ENCODE assay signal across 9 mouse cellular contexts in genomic region chr13:73748663-73749440, GRCm38 (mm10). TPM values are rescaled to one million over a fixed set of nuclear protein-coding genes. Genes with fewer than 3 reads are reported as not detected.
DNase-seq lines count a peak whose midpoint lies in the region; ATAC-seq and TF ChIP-seq lines count a peak whose summit lies in the region.
"Had no signal": no experiment of that assay in that cellular context is flagged by ENCODE, and none has a peak within 500 bp of the region (broad histone marks: within the 10 kb centered on the region; RNA-seq: fewer than 3 reads in every experiment).

No protein-coding gene starts in this region.

- no peak overlapping the region for H3K4me2 ChIP-seq in liver, embryonic 16.5 days (ENCODE audit: low read depth, low read length)
- no peak overlapping the region for H3K4me2 ChIP-seq in stomach, embryonic 16.5 days (ENCODE audit: low read depth, low read length)
- no peak overlapping the region for H3K4me2 ChIP-seq in neural tube, embryonic 15.5 days
- H3K4me2 ChIP-seq: limb, embryonic 15.5 days had no signal

- 0 out of 2 replicates have a peak, but pooled peaks have one; percentile 35 for ATAC-seq in liver, embryonic 16.5 days (ENCODE audit: low read depth)
- 0 out of 2 replicates have a peak, but pooled peaks have one; percentile 46 for ATAC-seq in stomach, embryonic 16.5 days (ENCODE audit: insufficient read depth, low FRiP score)
- no peak for ATAC-seq in neural tube, embryonic 15.5 days (ENCODE audit: low FRiP score)

- H3K27me3 ChIP-seq in liver, embryonic 16.5 days (ENCODE audit: control insufficient read depth, insufficient read depth, low read depth, low read length): no peaks in the 10 kb centered on the region
- H3K27me3 ChIP-seq in stomach, embryonic 16.5 days (ENCODE audit: control insufficient read depth, insufficient read depth, low read length): no peaks in the 10 kb centered on the region
- H3K27me3 ChIP-seq in neural tube, embryonic 15.5 days (replicated peaks): no peaks in the 10 kb centered on the region

- no peak overlapping the region for H3K9ac ChIP-seq in liver, embryonic 16.5 days (ENCODE audit: low read depth, low read length)
- H3K9ac ChIP-seq in stomach, embryonic 16.5 days (ENCODE audit: low read length): no peak overlapping the region
- no peak overlapping the region for H3K9ac ChIP-seq in neural tube, embryonic 15.5 days (replicated peaks)
- H3K9ac ChIP-seq: limb, embryonic 15.5 days had no signal

- H3K9me3 ChIP-seq in liver, embryonic 16.5 days (replicated peaks; ENCODE audit: control insufficient read depth, low read length): no peaks in the 10 kb centered on the region
- no peaks in the 10 kb centered on the region for H3K9me3 ChIP-seq in stomach, embryonic 16.5 days (replicated peaks; ENCODE audit: control insufficient read depth, low read length)
- H3K9me3 ChIP-seq in neural tube, embryonic 15.5 days (replicated peaks): no peaks in the 10 kb centered on the region
- H3K9me3 ChIP-seq: limb, embryonic 15.5 days had no signal

- H3K27ac ChIP-seq in liver, embryonic 16.5 days (ENCODE audit: low read length): no peak overlapping the region
- H3K27ac ChIP-seq in bone marrow, adult 2 months (ENCODE audit: control insufficient read depth, insufficient read depth, low read depth, low read length, poor library complexity): no peak overlapping the region
- H3K27ac ChIP-seq in stomach, embryonic 16.5 days (ENCODE audit: low read length): peak overlapping the region; percentile 16; the same call in 1 of the 2 replicates
- H3K27ac ChIP-seq in neural tube, embryonic 15.5 days (replicated peaks): no peak overlapping the region
- H3K27ac ChIP-seq: limb, embryonic 15.5 days had no signal

- WGBS in liver, embryonic 16.5 days (ENCODE audit: insufficient replicate concordance): 18% methylated on average over 15 of the region's 15 CpGs
- 13% methylated on average over 15 of the region's 15 CpGs for WGBS in bone marrow, adult 2 months
- WGBS in stomach, embryonic 16.5 days: 38% methylated on average over 15 of the region's 15 CpGs
- 41% methylated on average over 15 of the region's 15 CpGs for WGBS in neural tube, embryonic 15.5 days

- no peaks in the 10 kb centered on the region for H3K4me1 ChIP-seq in liver, embryonic 16.5 days (ENCODE audit: control insufficient read depth, low read depth, low read length)
- H3K4me1 ChIP-seq in bone marrow, adult 2 months (ENCODE audit: control insufficient read depth, insufficient read depth, low read length): no peaks in the 10 kb centered on the region
- 0 out of 2 replicates have a peak, but pooled peaks cover 10% of the 10 kb centered on the region for H3K4me1 ChIP-seq in stomach, embryonic 16.5 days (ENCODE audit: control insufficient read depth, insufficient read depth, low read length)
- H3K4me1 ChIP-seq in neural tube, embryonic 15.5 days: peaks cover 7% of the 10 kb centered on the region; the same call in 1 of the 2 replicates

- no peak for TF ChIP-seq POLR2A in bone marrow, adult 2 months (IDR thresholded peaks at IDR 0.05; ENCODE audit: borderline replicate concordance, control insufficient read depth, low read depth, low read length)

- DNase-seq in liver: no peak
- peak; percentile 70 for DNase-seq in kidney, postnatal 10 days
- no peak for DNase-seq in adrenal gland, adult 8-10 months
- DNase-seq in spleen, postnatal 4 days (ENCODE audit: low spot score in 2 of 2): no peak

- H3K4me3 ChIP-seq in liver, embryonic 16.5 days (ENCODE audit: low read depth, low read length): no peak overlapping the region
- no peak overlapping the region for H3K4me3 ChIP-seq in bone marrow, adult 2 months (replicated peaks; ENCODE audit: control insufficient read depth, low read depth, low read length)
- no peak overlapping the region for H3K4me3 ChIP-seq in stomach, embryonic 16.5 days (replicated peaks; ENCODE audit: low read length)
- H3K4me3 ChIP-seq in neural tube, embryonic 15.5 days (replicated peaks): no peak overlapping the region
- H3K4me3 ChIP-seq: limb, embryonic 15.5 days had no signal

- peak; percentile 41; the same call in 1 of the 2 replicates for TF ChIP-seq CTCF in bone marrow, adult 2 months (IDR thresholded peaks at IDR 0.05; ENCODE audit: control insufficient read depth, insufficient read depth, low read length)

- H3K36me3 ChIP-seq in liver, embryonic 16.5 days (ENCODE audit: control insufficient read depth, insufficient read depth): no peaks in the 10 kb centered on the region
- H3K36me3 ChIP-seq in stomach, embryonic 16.5 days (ENCODE audit: control insufficient read depth, insufficient read depth, low read length): no peaks in the 10 kb centered on the region
- H3K36me3 ChIP-seq in neural tube, embryonic 15.5 days: no peaks in the 10 kb centered on the region
- H3K36me3 ChIP-seq: limb, embryonic 15.5 days had no signal

RNA-seq across cellular contexts. Expression of gene Slc12a7, which starts 16.0 kb away (rescaled TPM):
- 11.8 and 14.4 TPM in 2 replicates for polyA plus RNA-seq in liver, embryonic 16.5 days (2015; fragmentation: Nextera tagmentation; extraction: Ambion mirVana)
- polyA plus RNA-seq in bone marrow, adult 2 months (2011; ENCODE audit: insufficient read depth, insufficient read length, low replicate concordance, missing spikeins): 7.3 and 15.4 TPM in 2 replicates
- polyA plus RNA-seq in stomach, embryonic 16.5 days (2015; fragmentation: Nextera tagmentation; extraction: Ambion mirVana): 22.8 and 26.1 TPM in 2 replicates
- 7.4 and 10.2 TPM in 2 replicates for polyA plus RNA-seq in neural tube, embryonic 15.5 days (2015; fragmentation: Nextera tagmentation; extraction: Ambion mirVana)
- 10 to 100 TPM; 42.4 to 95.1 (median 62.1) TPM for total RNA-seq in adrenal gland, adult 8-10 months (2022)

RNA-seq across cellular contexts. Expression of gene Slc6a19, which starts 44.2 kb away (rescaled TPM):
- polyA plus RNA-seq in liver, embryonic 16.5 days (2015; fragmentation: Nextera tagmentation; extraction: Ambion mirVana): 1.0 and 1.6 TPM in 2 replicates
- polyA plus RNA-seq in bone marrow, adult 2 months (2011; ENCODE audit: insufficient read depth, insufficient read length, low replicate concordance, missing spikeins): not detected in 2 replicates
- polyA plus RNA-seq in stomach, embryonic 16.5 days (2015; fragmentation: Nextera tagmentation; extraction: Ambion mirVana): 3.3 and 3.4 TPM in 2 replicates
- polyA plus RNA-seq in neural tube, embryonic 15.5 days (2015; fragmentation: Nextera tagmentation; extraction: Ambion mirVana): 0.36 and 0.40 TPM in 2 replicates
- total RNA-seq in adrenal gland, adult 8-10 months (2022): under 1 TPM in 3 of 4 experiments, not detected in 1; 0.09 to 0.70 (median 0.35) TPM
